ENCODE assay signal across 32 mouse cellular contexts in the genomic region with DNA sequence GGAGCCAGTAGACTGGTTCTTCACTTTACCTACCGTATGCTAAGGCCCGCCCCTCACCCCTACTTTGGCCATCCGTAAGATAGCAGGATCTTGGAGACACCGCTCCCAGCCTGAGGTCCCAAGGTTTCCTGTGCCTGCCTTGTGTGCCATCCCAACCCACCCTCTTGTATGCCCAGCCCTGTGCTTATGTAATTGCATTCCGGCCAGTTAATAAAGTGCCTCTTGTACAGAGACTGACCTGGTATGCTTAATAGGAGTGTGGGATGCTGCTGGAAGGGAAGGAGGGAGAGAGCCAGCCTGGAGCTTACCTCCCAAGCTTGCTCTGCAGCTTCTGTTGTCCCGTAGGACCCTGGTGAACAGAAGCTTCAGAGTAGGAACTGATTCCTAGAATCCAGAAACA. TPM values are rescaled to one million over a fixed set of nuclear protein-coding genes. Genes with fewer than 3 reads are reported as not detected.
DNase-seq lines count a peak whose midpoint lies in the region; ATAC-seq and TF ChIP-seq lines count a peak whose summit lies in the region.
"Had no signal": no experiment of that assay in that cellular context is flagged by ENCODE, and none has a peak within 500 bp of the region (broad histone marks: within the 10 kb centered on the region; RNA-seq: fewer than 3 reads in every experiment).

No protein-coding gene starts in this region.

- TF ChIP-seq EP300 in lung, postnatal 0 days (IDR thresholded peaks at IDR 0.05), result 0 out of 2 replicates have a peak, but pooled peaks have one; percentile 17

- no peak overlapping the region for H3K4me2 ChIP-seq in heart, embryonic 11.5 days
- no peak overlapping the region for H3K4me2 ChIP-seq in limb, embryonic 15.5 days
- no peak overlapping the region for H3K4me2 ChIP-seq in lung, postnatal 0 days (replicated peaks; ENCODE audit: low read depth, low read length)
- no peak overlapping the region for H3K4me2 ChIP-seq in myocyte (ENCODE audit: low read depth)
- H3K4me2 ChIP-seq: heart, embryonic 13.5 days; hindbrain, embryonic 15.5 days; midbrain, embryonic 13.5 days; neural tube, embryonic 15.5 days had no signal

- 84% methylated on average over 6 of the region's 6 CpGs for whole genome bisulfite sequencing in heart, embryonic 11.5 days (ENCODE audit: insufficient replicate concordance)
- 75% methylated on average over 6 of the region's 6 CpGs for WGBS in limb, embryonic 15.5 days
- 64% methylated on average over 6 of the region's 6 CpGs for WGBS in lung, postnatal 0 days

- peaks cover 15% of the 10 kb centered on the region for H3K36me3 ChIP-seq in heart, embryonic 11.5 days (ENCODE audit: control insufficient read depth, insufficient read depth, low read length)
- peaks cover 53% of the 10 kb centered on the region for H3K36me3 ChIP-seq in limb, embryonic 15.5 days
- H3K36me3 ChIP-seq in lung, postnatal 0 days (ENCODE audit: insufficient read depth, low read length), result peaks cover 12% of the 10 kb centered on the region; the same call in 1 of the 2 replicates
- H3K36me3 ChIP-seq in myocyte (ENCODE audit: control insufficient read depth, insufficient read depth), result peaks cover 18% of the 10 kb centered on the region

- H3K9me3 ChIP-seq in heart, embryonic 11.5 days (replicated peaks; ENCODE audit: control insufficient read depth, low read length), result no peaks in the 10 kb centered on the region
- no peaks in the 10 kb centered on the region for H3K9me3 ChIP-seq in limb, embryonic 15.5 days
- H3K9me3 ChIP-seq in lung, postnatal 0 days (ENCODE audit: low read length), result no peaks in the 10 kb centered on the region
- H3K9me3 ChIP-seq: heart, embryonic 13.5 days; hindbrain, embryonic 15.5 days; midbrain, embryonic 13.5 days; neural tube, embryonic 15.5 days had no signal

- peaks cover 8% of the 10 kb centered on the region for H3K4me1 ChIP-seq in heart, embryonic 11.5 days (ENCODE audit: control insufficient read depth, insufficient read depth, low read length)
- peaks cover 14% of the 10 kb centered on the region; the same call in 1 of the 2 replicates for H3K4me1 ChIP-seq in limb, embryonic 15.5 days
- H3K4me1 ChIP-seq in lung, postnatal 0 days (ENCODE audit: insufficient read depth, low read depth, low read length), result peaks cover 10% of the 10 kb centered on the region; the same call in 1 of the 2 replicates
- H3K4me1 ChIP-seq: hindbrain, embryonic 15.5 days; neural tube, embryonic 15.5 days had no signal

- DNase-seq in heart, postnatal 10 days, result no peak
- DNase-seq in lung, postnatal 0 days (ENCODE audit: low spot score), result peak; percentile 72
- no peak for DNase-seq in layer of hippocampus, postnatal 14 days (ENCODE audit: low spot score in 2 of 2)
- DNase-seq in spleen, adult 18-20 months, result no peak
- DNase-seq in frontal cortex, postnatal 10 days (ENCODE audit: low spot score in 2 of 2), result no peak
- DNase-seq: adrenal gland, postnatal 14 days; cerebellum, adult 11 months; cerebellum, adult 9-10 months; cerebellum, postnatal 36 days; heart, adult 2 months; heart, postnatal 14 days; kidney, adult 18-20 months; kidney, postnatal 36 days; liver; retina, postnatal 1 day; right cerebral cortex, postnatal 14 days; thymus, postnatal 25 days had no signal

- H3K79me2 ChIP-seq in myocyte (ENCODE audit: control insufficient read depth, insufficient read depth), result no peaks in the 10 kb centered on the region

- intact Hi-C loops in heart, postnatal 10 days (cut with DNase I), result loop anchor here (5.0 kb wide), 1 partner anchor 117 kb away; a partner anchor contains a TSS

- no peak for TF ChIP-seq POLR2A in myocyte (IDR thresholded peaks at IDR 0.05; ENCODE audit: insufficient read length, low read depth)

- H3K9ac ChIP-seq in heart, embryonic 11.5 days (ENCODE audit: low read depth, low read length), result peak overlapping the region; percentile 43; the same call in 1 of the 2 replicates
- H3K9ac ChIP-seq in limb, embryonic 15.5 days, result no peak overlapping the region
- H3K9ac ChIP-seq in lung, postnatal 0 days (replicated peaks; ENCODE audit: low read depth), result no peak overlapping the region
- H3K9ac ChIP-seq: heart, embryonic 13.5 days; hindbrain, embryonic 15.5 days; liver, embryonic 14.5 days; midbrain, embryonic 13.5 days; neural tube, embryonic 15.5 days had no signal

- H3ac ChIP-seq in myocyte (ENCODE audit: control insufficient read depth, insufficient read length), result no peak overlapping the region

- H3K27ac ChIP-seq in heart, embryonic 11.5 days (ENCODE audit: low read depth, low read length), result no peak overlapping the region
- H3K27ac ChIP-seq in limb, embryonic 15.5 days, result peak overlapping the region; percentile 59
- H3K27ac ChIP-seq in lung, postnatal 0 days (ENCODE audit: low read length), result peak overlapping the region; percentile 32; the same call in 1 of the 2 replicates
- H3K27ac ChIP-seq: heart, adult 2 months; heart, embryonic 13.5 days; hindbrain, embryonic 10.5 days; hindbrain, embryonic 15.5 days; liver, embryonic 14.5 days; midbrain, embryonic 13.5 days; neural tube, embryonic 15.5 days had no signal

- no peak overlapping the region for H3K4me3 ChIP-seq in heart, embryonic 11.5 days (ENCODE audit: low read depth, low read length)
- no peak overlapping the region for H3K4me3 ChIP-seq in limb, embryonic 15.5 days
- no peak overlapping the region for H3K4me3 ChIP-seq in lung, postnatal 0 days (ENCODE audit: low read depth, low read length)
- no peak overlapping the region for H3K4me3 ChIP-seq in myocyte
- H3K4me3 ChIP-seq: heart, adult 2 months; heart, embryonic 13.5 days; hindbrain, embryonic 10.5 days; hindbrain, embryonic 15.5 days; midbrain, embryonic 13.5 days; neural tube, embryonic 15.5 days had no signal

- TF ChIP-seq CTCF in lung, postnatal 0 days (IDR thresholded peaks at IDR 0.05), result no peak

- peaks cover under 1% of the 10 kb centered on the region for H3K27me3 ChIP-seq in heart, embryonic 11.5 days (ENCODE audit: control insufficient read depth, insufficient read depth, low read length)
- no peaks in the 10 kb centered on the region for H3K27me3 ChIP-seq in limb, embryonic 15.5 days
- no peaks in the 10 kb centered on the region for H3K27me3 ChIP-seq in lung, postnatal 0 days (replicated peaks; ENCODE audit: insufficient read depth, low read length)
- H3K27me3 ChIP-seq in myocyte (ENCODE audit: control insufficient read depth, insufficient read depth, insufficient read length), result no peaks in the 10 kb centered on the region
- H3K27me3 ChIP-seq: hindbrain, embryonic 15.5 days; midbrain, embryonic 13.5 days; neural tube, embryonic 15.5 days; Patski had no signal

- ATAC-seq in heart, embryonic 11.5 days (replicated peaks; ENCODE audit: insufficient number of reproducible peaks, low FRiP score, low TSS enrichment), result no peak
- peak; percentile 13; the same call in 1 of the 2 replicates for ATAC-seq in limb, embryonic 15.5 days (ENCODE audit: insufficient number of reproducible peaks, low FRiP score, low TSS enrichment, low read depth)
- ATAC-seq in lung, postnatal 0 days, result peak; percentile 75
- ATAC-seq: forebrain, embryonic 14.5 days; inflammation-experienced regulatory T-cells, adult 6 months; midbrain, embryonic 13.5 days; Patski had no signal

TF ChIP-seq in myocyte, 11 proteins besides CTCF, POLR2A, EP300 and RAD21:
- no peak for TF ChIP-seq REST (IDR thresholded peaks at IDR 0.05; ENCODE audit: insufficient read depth, insufficient read length)
- peak; percentile 26 for TF ChIP-seq POLR2AphosphoS2 (IDR thresholded peaks at IDR 0.05; ENCODE audit: insufficient read length, low read depth)
- TF ChIP-seq CEBPB (IDR thresholded peaks at IDR 0.05; ENCODE audit: insufficient read depth, poor library complexity, severe bottlenecking), result no peak
- no peak for TF ChIP-seq TCF3 (IDR thresholded peaks at IDR 0.05; ENCODE audit: insufficient read length, low read depth)
- TF ChIP-seq MYOG (IDR thresholded peaks at IDR 0.05; ENCODE audit: control insufficient read depth in 1 of 3, insufficient read depth in 1 of 3, insufficient read length in 2 of 3, low read depth in 2 of 3), result no peak

RNA-seq across cellular contexts. Expression of a gene that starts 12.9 kb away (rescaled TPM):
- polyA plus RNA-seq in heart, embryonic 11.5 days (2014; fragmentation: Nextera tagmentation; extraction: Ambion mirVana), result 120 and 138 TPM in 2 replicates
- total RNA-seq in heart, postnatal 10 days (2021), result 10 to 100 TPM; 41.3 to 51.0 TPM
- 169 and 174 TPM in 2 replicates for polyA plus RNA-seq in limb, embryonic 15.5 days (2015; fragmentation: Nextera tagmentation; extraction: Ambion mirVana)
- 53.4 and 58.5 TPM in 2 replicates for polyA plus RNA-seq in lung, postnatal 0 days (2015; fragmentation: Nextera tagmentation; extraction: Ambion mirVana)
- 56.6 TPM for polyA plus RNA-seq in myocyte (2012; fragmentation: generic; extraction: Trizol)
- 10 to 100 TPM; 78.1 to 91.5 TPM for total RNA-seq in layer of hippocampus, postnatal 14 days (2021)

RNA-seq across cellular contexts. Expression of a gene that starts 34.3 kb away (rescaled TPM):
- polyA plus RNA-seq in heart, embryonic 11.5 days (2014; fragmentation: Nextera tagmentation; extraction: Ambion mirVana), result 62.3 and 70.0 TPM in 2 replicates
- total RNA-seq in heart, postnatal 10 days (2021), result 10 to 100 TPM; 86.7 to 95.4 TPM
- polyA plus RNA-seq in limb, embryonic 15.5 days (2015; fragmentation: Nextera tagmentation; extraction: Ambion mirVana), result 137 and 150 TPM in 2 replicates
- 155 and 165 TPM in 2 replicates for polyA plus RNA-seq in lung, postnatal 0 days (2015; fragmentation: Nextera tagmentation; extraction: Ambion mirVana)
- polyA plus RNA-seq in myocyte (2012; fragmentation: generic; extraction: Trizol), result 173 TPM
- 10 to 100 TPM; 53.4 to 61.0 TPM for total RNA-seq in layer of hippocampus, postnatal 14 days (2021)

RNA-seq across cellular contexts. Expression of a gene that starts 42.7 kb away (rescaled TPM):
- 0.55 and 1.1 TPM in 2 replicates for polyA plus RNA-seq in heart, embryonic 11.5 days (2014; fragmentation: Nextera tagmentation; extraction: Ambion mirVana)
- total RNA-seq in heart, postnatal 10 days (2021), result not detected
- 42.3 and 43.2 TPM in 2 replicates for polyA plus RNA-seq in limb, embryonic 15.5 days (2015; fragmentation: Nextera tagmentation; extraction: Ambion mirVana)
- polyA plus RNA-seq in lung, postnatal 0 days (2015; fragmentation: Nextera tagmentation; extraction: Ambion mirVana), result 35.9 and 36.4 TPM in 2 replicates
- not detected for polyA plus RNA-seq in myocyte (2012; fragmentation: generic; extraction: Trizol)
- total RNA-seq in layer of hippocampus, postnatal 14 days (2021), result under 1 TPM in 1 of 2 experiments, not detected in 1; 0.50 TPM
- total RNA-seq: adrenal gland, postnatal 14 days; gastrocnemius, adult 18-20 months; gastrocnemius, postnatal 4 days; heart, adult 2 months; megakaryocyte-erythroid progenitor cell, adult 5-6 weeks had no signal
- polyA plus RNA-seq: Patski had no signal

RNA-seq across cellular contexts. Expression of a gene that starts 56.8 kb away (rescaled TPM):
- polyA plus RNA-seq in heart, embryonic 11.5 days (2014; fragmentation: Nextera tagmentation; extraction: Ambion mirVana), result 24.2 and 31.7 TPM in 2 replicates
- total RNA-seq in heart, postnatal 10 days (2021), result 10 to 100 TPM; 10.6 to 11.5 TPM
- 42.3 and 45.0 TPM in 2 replicates for polyA plus RNA-seq in limb, embryonic 15.5 days (2015; fragmentation: Nextera tagmentation; extraction: Ambion mirVana)
- polyA plus RNA-seq in lung, postnatal 0 days (2015; fragmentation: Nextera tagmentation; extraction: Ambion mirVana), result 17.4 and 20.6 TPM in 2 replicates
- polyA plus RNA-seq in myocyte (2012; fragmentation: generic; extraction: Trizol), result 55.3 TPM
- total RNA-seq in layer of hippocampus, postnatal 14 days (2021), result 10 to 100 TPM; 32.0 to 33.9 TPM

Comparison
In these comparisons a context has a peak if more than half of its experiments do, and no peak if none do; other contexts are left out.
1. RNA of a gene that starts 42.7 kb away (polyA plus RNA-seq): 42.3 to 43.2 TPM in limb, embryonic 15.5 days and 35.9 to 36.4 TPM in lung, postnatal 0 days; 0.55 to 1.1 TPM in heart, embryonic 11.5 days and not detected in myocyte (single experiment); every median in the first group is over 10 times any median in the second.